Mouse (Mus musculus) bone marrow macrophage, adult 2 months (primary cell): ENCODE data around the gene Sf3b6. TPM values are rescaled to one million over a fixed set of nuclear protein-coding genes. Genes with fewer than 3 reads are reported as not detected.
"Not testable (repeated sequence)": the region's sequence is repeated elsewhere in the genome, so short reads cannot be mapped to it uniquely, and the experiment has no call there.

Source experiments
- H3K27ac ChIP-seq: 2 replicates; pipeline ENCODE4 v1.5.1; 2012; ENCODE audit warnings: low read depth, low read length; ENCODE audit not compliant: insufficient read depth
- H3K4me1 ChIP-seq: 2 replicates; pipeline ENCODE4 v1.6.1; 2012; ENCODE audit warnings: low read length; ENCODE audit not compliant: control insufficient read depth, insufficient read depth
- H3K4me3 ChIP-seq: 2 replicates; pipeline ENCODE4 v1.5.1; 2012; ENCODE audit warnings: mild to moderate bottlenecking, low read length, moderate library complexity; ENCODE audit not compliant: insufficient read depth
- CTCF ChIP-seq: IDR thresholded peaks from 2 replicates; pipeline ENCODE4 v1.5.1; 2012; ENCODE audit warnings: low read depth, mild to moderate bottlenecking, low read length, moderate library complexity
- POLR2A ChIP-seq: IDR thresholded peaks from 2 replicates; pipeline ENCODE4 v1.6.1; 2012; ENCODE audit warnings: mild to moderate bottlenecking, low read depth, low read length, borderline replicate concordance
- polyA plus RNA-seq: library from polyadenylated mRNA; stranded (reverse); fragments of >200 nt; gene quantifications from 2 replicates; pipeline ENCODE4 v1.2.4, GENCODE M21; 2012; ENCODE audit not compliant: missing spikeins, insufficient read depth, insufficient read length

Gene Sf3b6
- polyA plus RNA-seq, result 168 and 178 TPM in 2 replicates

- TF ChIP-seq POLR2A (no peak), CTCF (no peak)
- H3K4me3 ChIP-seq, result peak within 1 kb of the TSS; percentile 94
- peak within 1 kb of the TSS; percentile 74 for H3K27ac ChIP-seq
- H3K4me1 ChIP-seq, result peaks cover 15% of the 10 kb centered on the region
Observed at GRCm38 (mm10) chr12:4817361-4818101, at the start of gene Sf3b6. Gene Sf3b6 (plus strand): TSS chr12:4817544.

DNA sequence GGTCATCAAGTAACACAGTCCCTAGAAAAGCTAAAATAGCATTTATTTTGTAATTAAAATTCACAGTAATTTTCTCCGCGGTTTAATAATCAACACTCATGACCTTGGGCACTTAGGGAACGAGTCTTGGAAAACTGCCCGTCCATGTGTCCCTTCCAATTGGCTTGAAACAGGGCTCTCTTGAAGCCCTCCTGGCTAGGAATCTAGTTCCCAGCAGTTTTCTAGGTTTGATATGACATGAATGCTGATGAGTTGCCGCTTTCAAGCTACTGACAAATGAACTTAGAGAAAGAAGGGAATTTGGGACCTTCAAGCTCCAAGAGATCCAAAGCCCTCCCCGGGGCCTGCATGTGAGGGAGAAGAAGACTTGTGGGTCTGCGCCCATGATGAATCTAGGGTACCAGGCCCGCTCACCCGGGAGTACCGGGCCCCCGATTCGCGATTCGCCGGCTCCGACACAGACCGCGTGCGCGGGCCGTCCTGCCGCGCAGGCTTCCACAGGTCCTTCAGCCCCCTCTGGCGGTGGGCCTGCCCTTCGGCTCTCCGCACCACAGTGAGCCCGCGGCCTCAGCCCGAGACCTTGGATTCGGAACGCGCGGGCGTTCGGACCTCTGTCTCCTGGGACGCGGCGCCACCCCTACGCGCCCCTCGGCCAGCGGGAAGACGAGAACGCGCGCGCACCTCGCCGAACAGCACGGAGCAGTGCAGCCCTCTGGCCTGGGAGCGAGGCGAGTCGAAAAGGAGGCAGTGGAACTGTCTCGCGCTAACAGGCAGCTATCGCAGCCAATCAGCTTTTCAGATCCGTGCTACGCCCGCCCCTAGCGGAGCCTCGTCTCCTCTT lies 48.6 kb upstream of the Sf3b6 start, which contains the start of the genes Pfn4 and Fam228b:
Gene Pfn4, plus strand, starts transcription at position 531 of the 841 bp plus-strand sequence.
Gene Fam228b, minus strand, starts transcription at position 776 of the 841 bp plus-strand sequence.
- Histone ChIP-seq H3K4me3 (peak within 1 kb of the TSS; percentile 88), H3K27ac (no peak within 1 kb of the TSS), H3K4me1 (no peaks in the 10 kb centered on the region)
- TF ChIP-seq POLR2A (no peak), CTCF (peak; percentile 38; the same call in 1 of the 2 replicates)

DNA sequence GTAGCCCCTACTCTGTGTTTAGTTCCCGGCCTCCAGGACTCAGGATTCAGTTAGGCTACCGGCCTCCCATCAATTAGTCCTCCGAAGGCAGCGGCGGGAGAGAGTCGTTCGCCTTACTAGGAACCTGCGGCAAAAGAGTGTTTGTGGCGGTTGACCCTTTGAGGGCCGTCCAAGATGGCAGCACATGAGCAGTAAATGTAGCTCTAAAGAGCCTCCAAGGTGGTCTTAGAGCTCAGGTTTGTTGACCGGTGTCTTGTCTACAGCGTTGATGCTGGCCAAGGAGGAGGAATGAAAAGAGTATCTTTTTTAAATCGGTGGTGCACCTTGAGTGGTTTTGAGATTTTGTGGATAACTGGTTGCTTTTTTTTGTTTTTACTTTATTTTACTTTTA lies 48.0 kb upstream of the Sf3b6 start:
- Histone ChIP-seq H3K27ac (no peak overlapping the region), H3K4me3 (peak overlapping the region; percentile 88), H3K4me1 (no peaks in the 10 kb centered on the region)
- no peak for TF ChIP-seq CTCF
- TF ChIP-seq POLR2A, result no peak

DNA sequence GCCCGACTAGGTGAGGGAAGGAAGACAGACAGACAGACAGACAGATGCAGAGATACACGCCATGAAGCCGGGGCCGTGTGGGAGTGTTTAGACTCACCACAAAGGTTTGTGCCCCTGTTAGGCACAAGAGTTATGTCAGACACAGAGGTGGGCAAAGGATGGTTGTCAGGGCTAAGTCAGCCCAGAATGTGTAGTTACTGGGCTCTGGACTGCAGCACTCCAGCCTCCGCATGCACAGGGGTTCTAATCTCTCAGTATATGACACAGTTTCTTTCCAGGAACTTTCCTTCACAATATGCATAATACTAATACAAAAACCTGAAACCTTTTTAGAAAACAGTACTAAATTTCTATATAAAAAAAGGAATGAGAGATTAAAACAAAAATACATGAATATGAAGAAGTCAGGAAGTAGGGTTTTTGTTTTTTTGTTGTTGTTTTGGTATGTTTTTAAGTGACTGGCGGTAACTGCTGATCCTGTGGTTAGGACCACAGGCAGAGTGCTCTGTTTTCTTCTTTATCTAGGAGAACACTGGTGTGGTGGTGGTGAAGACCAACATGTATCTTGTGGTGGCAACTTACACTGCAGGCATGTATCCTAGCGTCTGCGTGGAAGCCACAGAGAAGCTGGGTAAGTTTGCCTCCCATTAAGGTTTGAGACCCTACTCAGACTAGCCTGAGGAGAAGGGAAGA lies 42.3 kb upstream of the Sf3b6 start:
- H3K4me1 ChIP-seq, result no peaks in the 10 kb centered on the region
- H3K27ac ChIP-seq, result no peak overlapping the region
- TF ChIP-seq CTCF (no peak), POLR2A (no peak)
- no peak overlapping the region for H3K4me3 ChIP-seq

DNA sequence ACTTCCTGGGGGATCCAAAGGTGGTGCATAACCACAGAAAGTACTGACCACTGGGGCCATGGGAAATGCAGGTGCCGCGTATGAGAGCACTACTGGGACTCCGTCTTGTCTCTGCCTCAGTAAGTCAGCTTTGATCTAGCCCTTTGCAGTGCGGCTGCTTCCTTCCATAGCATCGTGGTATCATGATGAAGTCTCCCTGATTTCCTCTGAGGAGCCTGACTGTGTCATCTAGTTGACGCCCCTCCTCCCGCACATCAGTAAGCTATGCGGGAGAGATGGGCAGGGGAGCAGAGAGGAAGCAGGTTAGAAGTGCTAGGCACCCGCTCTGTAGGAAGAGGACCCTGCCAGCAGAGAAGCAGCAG lies 41.8 kb upstream of the Sf3b6 start:
- TF ChIP-seq POLR2A (no peak), CTCF (no peak)
- Histone ChIP-seq H3K27ac (no peak overlapping the region), H3K4me1 (no peaks in the 10 kb centered on the region), H3K4me3 (no peak overlapping the region)

- no peak overlapping the region for H3K27ac ChIP-seq
- TF ChIP-seq POLR2A, result no peak
- no peak for TF ChIP-seq CTCF
- H3K4me1 ChIP-seq, result no peaks in the 10 kb centered on the region
- H3K4me3 ChIP-seq, result no peak overlapping the region
Observed at GRCm38 (mm10) chr12:4777734-4778133, 39.6 kb upstream of the Sf3b6 start.

DNA sequence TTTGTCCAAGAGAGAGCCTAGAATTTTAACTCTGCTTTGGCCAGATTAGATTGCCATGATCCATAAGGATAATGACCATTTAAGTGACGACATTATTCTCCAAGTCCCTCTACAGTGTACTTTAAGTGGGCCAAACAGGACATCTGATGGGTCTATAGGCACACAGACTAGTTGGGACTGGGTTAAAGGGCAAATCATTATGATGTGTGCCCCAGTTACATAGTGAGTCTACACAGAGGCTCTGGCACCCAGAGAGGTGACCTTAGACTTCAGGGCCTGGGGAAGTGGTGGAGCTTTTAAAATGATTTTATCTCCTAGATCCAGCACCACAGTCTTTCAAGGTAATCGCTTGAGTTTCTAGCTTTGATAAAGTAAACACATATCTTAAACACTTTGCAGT lies 37.1 kb upstream of the Sf3b6 start:
- H3K4me1 ChIP-seq, result no peaks in the 10 kb centered on the region
- no peak overlapping the region for H3K27ac ChIP-seq
- TF ChIP-seq POLR2A, result no peak
- TF ChIP-seq CTCF, result no peak
- no peak overlapping the region for H3K4me3 ChIP-seq

DNA sequence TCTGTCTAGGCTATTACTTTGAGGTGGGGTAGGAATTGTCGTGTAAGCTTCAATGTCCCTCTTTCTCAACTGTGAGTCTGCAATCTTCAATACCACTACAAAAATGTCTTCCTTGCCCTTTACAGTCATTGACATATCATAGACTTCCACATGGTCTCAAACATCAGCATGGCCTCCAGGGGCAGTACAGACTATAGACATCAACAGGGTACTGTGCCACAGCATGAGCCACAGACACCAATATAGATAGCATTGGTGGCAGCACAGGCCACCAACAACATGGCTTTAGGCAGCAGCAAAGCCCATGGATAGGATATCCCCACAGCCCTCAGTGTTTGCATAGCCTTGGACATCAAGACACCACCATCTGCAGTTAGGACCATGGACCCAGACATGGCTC lies 36.1 kb upstream of the Sf3b6 start:
- Histone ChIP-seq H3K4me3 (no peak overlapping the region), H3K27ac (no peak overlapping the region), H3K4me1 (no peaks in the 10 kb centered on the region)
- no peak for TF ChIP-seq POLR2A
- TF ChIP-seq CTCF, result no peak

- H3K27ac ChIP-seq, H3K4me3 ChIP-seq, H3K4me1 ChIP-seq: not testable (repeated sequence)
Observed at GRCm38 (mm10) chr12:4781725-4782404, 35.5 kb upstream of the Sf3b6 start.

- no peak for TF ChIP-seq POLR2A
- no peak for TF ChIP-seq CTCF
- H3K27ac ChIP-seq, result no peak overlapping the region
- no peaks in the 10 kb centered on the region for H3K4me1 ChIP-seq
- no peak overlapping the region for H3K4me3 ChIP-seq
Observed at GRCm38 (mm10) chr12:4783598-4783997, 33.7 kb upstream of the Sf3b6 start.
